Mouse (Mus musculus) adrenal gland, adult 2 months (tissue): ENCODE results near the gene Ccl27a. TPM values are rescaled to one million over a fixed set of nuclear protein-coding genes. Genes with fewer than 3 reads are reported as not detected.
"Not testable (repeated sequence)": the region's sequence is repeated elsewhere in the genome, so short reads cannot be mapped to it uniquely, and the experiment has no call there.

Source experiments
- DNase-seq: peaks from one replicate; pipeline ENCODE4 v3.0.0; 2021
- long read RNA-seq: library from polyadenylated mRNA; stranded (forward); transcript quantifications from one replicate; pipeline ENCODE4 v2.0.0, GENCODE M21; 2021
- polyA plus RNA-seq: library from polyadenylated mRNA; depleted of rRNA; stranded (reverse); fragments of >200 nt; gene quantifications from 2 replicates; pipeline ENCODE4 v1.2.3, GENCODE M21; 2012; rRNA removed
- total RNA-seq, 2 experiments: library from RNA; stranded (reverse); gene quantifications; 2 replicates each; pipeline ENCODE4 v1.2.3; 2021

The Ccl27a gene
- 10 to 100 TPM; 31.1 to 42.7 TPM for total RNA-seq
- polyA plus RNA-seq, result 74.2 and 96.3 TPM in 2 replicates
- long read RNA-seq, transcript Ccl27a-211 (4 exons, 556 nt), result major isoform, 5 of 18 reads
- long read RNA-seq, partial matches to known transcripts, result 2 of 18 reads
- long read RNA-seq, other reads (novel, unspliced or antisense), result 4 of 18 reads

DNA sequence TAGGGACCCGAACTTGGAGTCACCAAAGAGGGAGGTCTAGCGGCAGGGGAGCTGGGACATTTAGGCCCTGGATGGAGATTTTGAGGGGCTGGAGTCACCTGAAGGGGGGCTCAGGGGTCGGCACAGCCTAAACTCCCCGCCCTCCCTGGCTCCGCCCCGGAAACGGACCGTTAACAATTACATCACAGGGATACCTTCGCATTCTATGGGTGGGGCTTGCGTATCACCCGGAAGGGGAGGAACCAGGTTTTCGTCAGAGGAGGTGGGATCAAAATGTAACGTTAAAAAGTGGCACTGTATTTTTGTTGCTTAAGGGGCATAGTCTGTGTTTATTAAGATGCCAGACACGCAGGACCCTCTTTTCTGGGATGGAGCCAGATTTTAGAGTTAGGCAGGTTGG is at the start of gene Ccl27a:
TSS of gene Ccl27a (minus strand) at position 246 of the 400 bp plus-strand sequence.
- DNase-seq, result peak; percentile 92

DNA sequence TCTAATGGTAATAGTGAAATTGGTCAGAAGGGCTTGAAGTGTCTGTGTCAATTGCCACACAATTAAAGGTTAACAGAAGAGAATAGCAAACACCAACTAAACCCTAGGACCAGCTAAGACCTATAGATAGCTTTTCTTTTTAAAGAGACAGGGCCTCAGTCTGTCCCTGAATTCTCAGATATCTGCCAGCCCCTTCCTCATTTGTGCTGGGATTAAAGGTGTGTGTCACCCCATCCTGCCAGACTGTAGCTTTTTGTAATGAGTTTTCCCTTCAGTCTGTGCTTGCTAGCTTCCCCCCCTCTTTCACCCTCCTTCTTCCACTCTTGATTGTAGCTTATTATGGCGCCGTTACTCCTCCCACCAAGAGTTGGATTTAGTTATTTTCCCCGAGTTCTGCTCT is 9.2 kb upstream of the Ccl27a start:
- not testable (repeated sequence) for DNase-seq

DNA sequence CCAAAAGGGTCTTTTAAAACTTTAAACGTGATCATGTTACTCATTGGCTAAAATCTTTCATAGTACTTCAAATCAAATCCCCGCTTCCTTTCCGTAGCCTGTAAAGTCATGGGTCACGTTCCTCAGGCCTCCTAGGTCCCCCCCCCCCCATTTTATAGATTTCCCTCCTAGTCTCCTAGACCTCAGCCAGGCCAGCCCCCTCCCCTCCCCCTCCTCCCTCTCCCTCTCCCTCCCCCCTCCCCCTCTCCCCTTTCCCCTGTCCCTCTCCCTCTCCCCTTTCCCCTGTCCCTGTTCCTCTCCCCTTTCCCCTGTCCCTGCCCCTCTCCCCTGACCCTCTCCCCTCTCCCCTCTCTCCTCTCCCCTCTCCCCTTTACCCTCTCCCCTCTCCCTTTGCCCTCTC is 8.7 kb upstream of the Ccl27a start:
- DNase-seq, result not testable (repeated sequence)

DNA sequence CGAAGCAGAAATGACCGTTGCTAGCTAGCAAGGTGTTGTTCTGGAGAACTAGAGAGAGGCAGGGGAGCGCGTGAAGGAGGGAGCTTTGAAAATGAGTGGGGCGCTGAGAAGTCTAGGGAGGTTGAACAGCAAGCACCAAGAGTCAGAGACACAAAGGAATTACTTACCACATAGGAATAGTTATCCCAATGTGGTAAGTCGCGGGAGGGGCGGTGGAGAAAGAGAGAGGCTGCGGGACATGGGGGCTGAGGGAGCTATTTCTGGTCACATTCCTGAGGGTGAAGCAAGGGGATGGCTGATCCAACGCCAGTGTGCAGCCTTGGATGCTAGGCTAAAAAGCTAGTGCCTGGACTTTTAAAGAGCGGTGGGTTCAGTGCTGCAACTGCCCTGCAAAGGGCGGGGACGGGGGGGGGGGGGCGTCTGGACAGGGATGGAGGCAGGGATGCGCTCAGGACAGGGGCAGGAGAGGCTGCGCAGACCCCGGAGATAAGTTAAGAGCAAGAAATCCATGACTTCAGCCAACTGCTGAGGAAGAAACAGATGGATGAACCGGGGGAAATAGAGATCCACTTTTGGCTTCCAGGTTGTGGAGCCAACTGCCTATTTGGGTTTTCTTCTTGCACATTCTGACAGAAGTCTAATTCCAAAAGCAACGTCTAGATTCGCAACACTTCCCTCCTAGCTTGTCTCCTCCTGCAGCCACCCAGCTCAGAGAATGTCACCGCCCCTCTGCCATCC is 7.9 kb upstream of the Ccl27a start:
- DNase-seq, result not testable (repeated sequence)

DNA sequence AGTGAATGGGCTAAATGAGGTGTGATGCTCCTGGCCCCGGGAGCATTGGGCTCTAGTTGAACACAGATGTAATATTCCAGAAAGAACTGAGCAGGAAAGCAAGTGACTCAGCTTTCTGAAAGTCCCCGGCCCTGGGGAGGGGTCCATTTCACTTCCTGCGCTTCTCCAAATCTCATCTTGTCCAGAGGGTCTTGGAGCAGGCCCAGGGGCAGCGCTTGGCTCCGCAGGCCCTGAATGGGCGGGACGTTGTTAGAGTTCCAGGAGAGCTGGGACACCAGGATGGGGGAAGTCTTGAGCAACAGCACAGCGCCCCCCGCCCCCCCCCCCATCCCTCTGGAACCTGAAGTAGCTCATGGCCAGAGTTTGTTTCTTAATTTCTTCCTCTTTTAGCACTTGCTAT is 7.2 kb upstream of the Ccl27a start:
- DNase-seq, result peak; percentile 1

DNA sequence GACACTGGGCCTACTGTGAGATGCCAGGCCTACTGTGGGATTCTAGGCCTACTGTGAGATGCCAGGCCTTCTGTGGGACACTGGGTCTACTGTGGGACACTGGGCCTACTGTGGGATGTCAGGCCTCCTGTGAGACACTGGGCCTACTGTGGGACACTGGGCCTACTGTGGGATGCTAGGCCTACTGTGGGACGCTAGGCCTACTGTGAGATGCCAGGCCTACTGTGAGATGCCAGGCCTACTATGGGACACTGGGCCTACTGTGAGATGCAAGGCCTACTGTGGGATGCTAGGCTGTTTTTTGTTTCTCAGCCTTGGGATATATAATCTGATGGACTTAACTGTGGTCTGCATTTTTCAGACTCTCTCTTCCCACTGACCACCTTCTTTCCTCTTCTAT is 1.8 kb upstream of the Ccl27a start:
- DNase-seq, result not testable (repeated sequence)

DNA sequence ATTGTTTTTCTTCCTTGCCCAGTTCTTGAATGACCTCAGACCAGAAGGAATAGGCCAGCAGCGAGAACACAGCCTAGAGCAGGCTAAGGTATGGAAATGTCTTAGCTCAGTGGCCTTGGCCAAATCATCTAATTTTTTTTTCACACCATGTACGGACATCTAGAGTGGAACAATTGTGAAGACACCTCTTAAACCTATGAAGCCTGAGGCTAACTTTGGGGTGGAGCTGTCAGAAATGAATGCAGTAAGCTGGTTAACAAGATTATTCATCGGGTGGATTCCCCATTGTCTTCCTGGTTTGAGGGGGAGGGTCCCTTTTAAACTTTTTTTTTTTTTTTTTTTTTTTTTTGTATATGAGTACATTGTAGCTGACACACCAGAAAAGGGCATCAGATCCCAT is 459 bp upstream of the Ccl27a start:
- not testable (repeated sequence) for DNase-seq

DNA sequence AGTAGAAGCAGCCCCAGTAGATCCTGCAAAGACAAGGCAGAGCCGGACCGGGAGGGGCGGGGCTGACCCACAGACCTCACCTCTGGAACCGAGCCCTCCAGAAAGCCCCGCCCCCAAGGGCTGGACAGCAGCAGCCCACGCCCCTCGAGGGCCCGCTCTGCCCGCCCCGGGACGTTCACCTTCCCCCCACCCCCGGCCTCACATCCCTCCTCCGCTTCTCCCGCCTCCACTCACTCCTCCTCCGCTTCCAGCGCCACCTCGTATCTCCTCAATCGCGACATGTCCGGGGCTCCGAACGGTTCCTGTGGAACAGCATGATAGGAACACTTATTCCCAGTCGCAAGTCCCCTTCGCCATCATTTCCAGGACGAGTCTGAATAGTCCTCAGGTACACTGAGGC is 545 bp downstream of the Ccl27a start:
- peak; percentile 91 for DNase-seq

DNA sequence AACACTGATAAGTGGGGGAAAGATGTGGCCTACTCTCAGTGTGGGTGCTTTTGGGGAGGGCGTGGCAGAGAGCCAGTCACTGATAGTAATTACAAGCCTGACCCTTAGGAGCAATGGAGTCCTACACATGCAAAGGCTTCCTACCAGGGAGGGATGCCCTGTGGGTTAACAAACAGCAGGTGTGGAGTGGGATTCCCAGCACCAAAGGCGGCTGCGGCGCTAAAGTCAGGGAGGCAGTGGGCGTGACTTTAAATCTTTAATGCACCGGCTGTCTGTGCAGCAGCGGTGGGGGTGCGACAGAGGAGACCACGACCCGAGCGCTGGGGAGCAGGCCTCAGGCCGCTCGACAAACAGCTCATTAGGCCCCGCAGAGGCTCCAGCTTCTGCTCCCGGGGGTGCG is 1.1 kb downstream of the Ccl27a start:
- not testable (repeated sequence) for DNase-seq

DNA sequence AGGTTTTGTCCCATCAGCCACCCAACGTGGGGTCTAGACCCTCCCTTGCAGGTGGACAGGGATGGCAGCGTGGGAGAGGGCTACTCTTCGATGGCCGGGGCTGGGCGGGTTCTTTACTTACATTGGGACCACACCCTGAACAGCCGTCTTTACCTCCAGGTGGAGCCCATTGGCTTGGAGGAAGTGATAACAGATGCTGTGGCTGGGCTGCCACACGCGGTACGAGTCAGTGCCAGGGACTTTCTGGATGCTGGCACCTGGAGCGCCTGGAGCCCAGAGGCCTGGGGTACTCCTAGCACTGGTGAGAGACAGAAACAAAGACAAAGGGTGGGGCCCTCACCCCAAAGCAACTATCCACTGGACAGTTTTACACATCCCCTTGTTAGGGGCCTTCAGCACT is 6.7 kb downstream of the Ccl27a start:
- not testable (repeated sequence) for DNase-seq

DNA sequence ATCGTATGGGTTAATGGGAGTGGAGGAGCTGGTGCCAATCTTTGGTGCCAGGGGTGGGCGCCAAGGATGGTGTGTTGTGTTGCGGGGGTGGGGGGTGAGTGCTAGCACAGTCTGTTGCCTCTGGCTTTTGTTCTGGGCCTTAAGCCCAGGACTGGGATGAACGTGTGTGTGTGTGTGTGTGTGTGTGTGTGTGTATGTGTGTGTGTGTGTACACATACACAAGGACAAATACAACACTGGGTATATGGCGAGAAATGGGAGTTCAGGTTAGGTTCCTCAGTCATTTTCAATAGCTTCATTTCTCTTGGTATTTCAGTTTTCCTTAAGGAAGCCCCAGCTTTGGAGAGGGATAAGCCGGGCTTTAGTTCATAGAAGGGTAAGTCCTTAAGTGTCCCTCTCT is 10.9 kb downstream of the Ccl27a start:
- not testable (repeated sequence) for DNase-seq

DNA sequence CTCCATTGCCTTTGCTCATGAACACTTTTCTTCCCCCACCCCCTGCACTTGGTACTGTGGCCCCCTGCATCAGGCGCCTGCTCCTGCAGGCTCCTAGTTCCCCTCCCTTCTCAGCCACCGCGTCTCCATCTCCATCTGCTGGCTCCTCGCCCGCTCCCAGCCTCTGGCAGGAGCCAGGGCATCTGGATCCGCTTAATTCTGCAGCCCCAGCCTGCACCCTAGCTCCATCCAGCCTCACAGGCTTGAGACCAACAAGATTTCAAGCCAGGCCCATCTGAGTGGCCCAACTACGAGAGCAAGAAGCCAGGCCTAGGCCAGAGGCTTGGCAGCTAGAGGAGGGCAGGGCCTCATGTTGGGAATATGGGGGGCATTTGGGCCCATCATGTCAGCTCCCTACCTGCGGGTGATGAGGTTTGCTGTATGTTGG is 11.3 kb downstream of the Ccl27a start:
- DNase-seq, result peak; percentile 47

DNA sequence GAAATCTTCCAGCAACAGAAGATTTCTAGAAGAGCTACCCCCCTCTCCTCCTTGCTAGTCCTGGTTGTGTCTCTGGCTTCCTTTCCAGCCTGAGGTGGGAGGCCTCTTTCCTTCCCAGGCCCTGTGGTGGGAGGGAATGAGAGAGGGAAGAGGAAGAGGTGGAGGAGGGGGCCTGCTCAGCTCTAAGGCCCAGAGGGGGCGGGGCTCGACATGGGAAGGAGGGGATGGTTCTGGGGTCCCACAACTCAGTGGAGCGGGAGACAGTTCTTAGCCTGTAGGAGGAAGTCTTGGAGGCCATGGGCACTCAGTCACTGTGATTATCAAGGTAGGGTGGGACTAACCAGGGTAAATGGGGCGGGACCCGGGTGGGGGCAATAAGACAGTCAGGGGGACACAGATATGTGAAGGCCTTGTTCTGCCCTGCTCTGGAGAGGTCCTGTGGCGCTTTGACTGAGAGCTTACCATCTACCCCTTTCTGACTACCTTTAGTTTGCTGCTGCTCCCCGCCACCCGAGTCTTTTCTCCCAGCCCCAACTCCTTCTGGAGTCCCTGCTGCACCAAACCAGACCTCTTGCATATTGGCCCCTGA is 11.9 kb downstream of the Ccl27a start:
- no peak for DNase-seq

DNA sequence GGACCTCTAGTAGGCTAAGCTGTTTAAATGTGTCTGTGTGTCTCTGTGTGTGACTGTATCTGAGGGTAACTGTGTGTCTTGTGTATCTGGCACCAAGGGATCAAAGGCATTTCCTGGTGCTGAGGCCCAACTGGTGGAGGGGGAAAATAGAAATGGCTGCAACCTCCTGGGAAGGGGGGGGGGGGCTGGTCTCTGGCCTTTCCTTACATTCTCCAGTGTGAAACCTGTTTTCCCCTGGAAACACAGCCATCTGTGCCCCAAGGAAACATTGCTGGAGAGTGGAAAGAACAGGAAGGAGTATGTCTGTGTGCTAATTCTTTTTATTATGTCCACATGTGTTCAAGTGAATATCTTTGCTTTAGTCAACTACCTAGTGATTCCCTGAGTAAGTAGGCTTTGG is 12.4 kb downstream of the Ccl27a start:
- DNase-seq, result no peak

DNA sequence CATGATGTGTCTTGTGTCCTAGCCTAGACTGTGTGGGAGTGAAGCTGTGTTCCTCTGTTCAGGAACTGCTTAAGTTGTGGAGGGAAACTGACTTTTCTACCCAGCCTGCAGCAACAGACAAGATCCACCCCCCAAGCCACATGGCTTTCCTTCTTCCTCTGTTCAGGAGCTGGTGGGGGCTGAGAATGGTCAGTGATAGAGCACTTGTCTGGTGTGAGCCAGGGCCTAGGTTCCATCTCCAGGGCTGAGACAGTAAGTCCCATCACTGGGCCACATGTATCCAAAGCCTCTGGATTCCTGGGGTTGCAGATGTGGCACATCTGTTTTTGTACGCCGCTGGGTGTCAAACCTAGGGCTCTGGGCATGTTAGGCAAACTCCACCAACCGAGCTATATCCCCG is 13.1 kb downstream of the Ccl27a start:
- DNase-seq, result no peak

DNA sequence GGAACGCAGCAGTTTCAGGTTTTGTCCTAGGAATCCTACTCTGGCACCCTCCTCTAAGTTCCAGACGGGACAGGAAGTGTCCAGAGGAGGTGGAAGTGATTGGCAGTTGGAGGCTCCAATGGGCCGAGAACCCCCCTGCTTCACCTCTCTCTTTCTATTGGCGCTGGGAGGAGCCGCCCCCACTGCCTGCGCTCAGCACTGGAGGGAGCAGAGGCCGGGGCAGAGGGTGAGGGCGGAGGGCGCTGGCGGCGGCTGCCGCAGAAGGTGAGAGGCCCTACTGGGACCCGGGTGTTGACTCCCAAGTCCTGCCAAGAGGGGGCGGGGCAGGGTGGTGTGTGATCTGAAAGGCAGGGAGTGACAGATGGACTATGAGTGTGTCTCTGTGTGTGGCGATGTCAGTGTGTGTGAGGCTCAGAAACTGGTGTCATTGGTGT is 13.7 kb downstream of the Ccl27a start:
- peak; percentile 96 for DNase-seq

DNA sequence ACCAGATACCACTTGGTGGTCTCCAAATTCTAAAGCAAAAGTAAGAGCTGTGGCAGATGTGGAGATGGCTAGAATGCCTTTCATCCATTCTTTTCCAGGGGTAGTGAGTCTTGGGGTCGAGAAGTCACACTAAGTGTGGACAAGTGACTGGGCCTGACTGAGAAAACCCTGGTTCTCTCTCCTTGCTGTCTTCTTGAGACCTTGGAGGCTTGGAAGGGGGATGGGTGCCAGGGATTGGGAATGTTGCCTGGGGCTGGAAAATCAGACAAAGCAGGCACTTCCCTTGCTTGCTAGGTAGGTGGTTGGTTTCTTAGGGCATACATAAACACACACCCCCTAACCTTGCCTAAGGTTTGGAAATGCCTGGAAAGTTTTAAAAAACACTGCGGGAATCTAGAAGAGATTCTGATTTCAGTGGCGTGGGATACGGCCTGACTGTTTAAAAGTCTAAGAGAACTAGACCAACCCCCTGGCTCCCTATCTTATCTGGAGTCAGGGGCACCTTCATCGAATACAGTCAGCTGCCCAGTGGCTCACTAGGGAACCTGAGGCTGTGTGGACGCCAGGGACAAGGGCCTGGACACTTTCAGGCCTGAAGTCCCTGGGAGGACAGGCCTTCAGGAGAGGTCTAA is 14.3 kb downstream of the Ccl27a start:
- DNase-seq, result peak; percentile 37

DNA sequence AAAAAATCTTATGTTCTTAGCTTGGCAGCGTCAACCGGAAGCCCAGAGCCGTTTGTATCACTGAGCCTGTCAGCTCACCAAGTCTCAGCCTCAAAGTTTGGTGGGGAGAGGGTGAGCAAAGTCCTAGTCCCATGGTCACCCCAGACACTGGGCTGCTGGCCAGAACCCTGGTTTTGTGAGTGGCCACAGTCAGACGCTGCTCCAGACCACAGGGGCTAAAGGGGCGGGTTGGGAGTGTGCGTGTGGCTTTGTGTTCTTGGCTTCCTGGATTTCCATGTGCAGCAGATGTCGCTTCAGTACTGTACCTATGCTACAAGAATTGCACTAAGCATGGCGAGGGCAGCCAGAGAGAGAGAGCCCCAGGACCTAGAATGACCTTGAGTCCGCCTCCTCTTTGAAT is 14.8 kb downstream of the Ccl27a start:
- peak; percentile 71 for DNase-seq

DNA sequence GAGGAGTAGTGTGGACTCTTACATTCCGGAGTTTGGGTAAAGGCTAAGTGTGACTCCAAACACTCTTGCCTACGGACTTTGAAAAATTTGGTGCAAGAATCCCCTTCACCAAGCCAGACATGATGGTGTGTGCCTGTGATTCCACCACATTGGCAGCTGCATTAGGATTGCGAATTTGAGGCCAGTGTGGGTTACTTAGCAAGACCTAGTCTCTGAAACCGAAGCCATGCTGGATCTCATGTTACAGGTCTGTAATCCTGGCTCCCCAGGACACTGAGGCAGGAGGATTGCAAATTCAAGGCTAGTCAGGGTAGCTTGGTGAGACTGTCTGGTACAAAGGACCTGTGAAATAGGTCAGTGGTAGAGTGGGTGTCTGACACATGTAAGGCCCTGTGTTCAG is 15.3 kb downstream of the Ccl27a start:
- no peak for DNase-seq

DNA sequence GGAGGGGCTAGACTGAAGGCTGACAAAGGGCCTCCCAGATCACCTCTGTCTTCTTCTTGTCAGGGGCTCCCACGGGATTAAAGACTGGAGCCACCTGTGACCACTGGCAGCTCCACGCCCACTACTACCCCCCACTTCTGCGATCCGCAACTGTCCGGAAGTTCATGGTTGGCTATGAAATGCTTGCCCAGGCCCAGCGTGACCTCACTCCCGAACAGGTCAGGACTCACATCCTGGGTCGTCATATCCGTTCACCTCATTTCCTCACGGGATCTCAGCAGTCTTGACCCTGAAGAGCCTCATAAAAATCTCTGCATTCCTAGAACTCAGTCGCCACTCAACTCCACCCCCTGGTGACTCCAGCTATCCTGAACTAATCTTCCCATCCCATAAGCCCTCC is 16.0 kb downstream of the Ccl27a start:
- peak; percentile 47 for DNase-seq

DNA sequence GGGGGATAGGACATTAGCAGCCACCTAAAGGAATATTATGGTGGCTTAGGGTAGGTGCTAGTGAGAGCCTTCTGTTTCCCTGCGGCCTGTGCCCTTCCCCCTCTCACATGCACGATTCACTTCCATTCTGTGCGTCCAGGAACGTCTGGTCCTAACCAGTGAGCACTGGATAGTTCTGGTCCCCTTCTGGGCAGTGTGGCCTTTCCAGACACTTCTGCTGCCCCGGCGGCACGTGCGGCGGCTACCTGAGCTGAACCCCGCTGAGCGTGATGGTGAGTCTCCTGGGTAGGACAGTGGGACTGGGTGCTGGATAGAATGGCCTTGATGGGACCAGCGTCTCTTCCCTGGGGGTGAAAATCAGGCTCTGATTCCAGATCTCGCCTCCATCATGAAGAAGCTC is 16.7 kb downstream of the Ccl27a start:
- DNase-seq, result no peak

DNA sequence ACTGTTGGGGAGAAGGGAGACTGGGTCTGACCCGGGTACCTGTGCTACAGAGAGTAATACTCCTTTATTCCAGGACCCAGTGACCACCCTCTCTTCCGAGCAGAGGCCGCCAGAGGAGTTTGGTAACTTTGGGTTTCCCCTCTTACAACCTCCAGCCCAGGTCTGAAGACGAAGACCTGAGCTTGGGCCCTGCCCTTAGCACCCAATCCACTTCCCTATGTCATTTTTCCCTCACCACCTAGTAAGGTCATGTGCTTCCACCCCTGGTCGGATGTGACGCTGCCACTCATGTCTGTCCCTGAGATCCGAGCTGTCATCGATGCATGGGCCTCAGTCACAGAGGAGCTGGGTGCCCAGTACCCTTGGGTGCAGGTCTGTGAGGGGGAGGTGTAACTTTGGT is 17.6 kb downstream of the Ccl27a start:
- DNase-seq, result no peak
